Comparison of ENCODE assay signal across 8 mouse cellular contexts in the genomic region with DNA sequence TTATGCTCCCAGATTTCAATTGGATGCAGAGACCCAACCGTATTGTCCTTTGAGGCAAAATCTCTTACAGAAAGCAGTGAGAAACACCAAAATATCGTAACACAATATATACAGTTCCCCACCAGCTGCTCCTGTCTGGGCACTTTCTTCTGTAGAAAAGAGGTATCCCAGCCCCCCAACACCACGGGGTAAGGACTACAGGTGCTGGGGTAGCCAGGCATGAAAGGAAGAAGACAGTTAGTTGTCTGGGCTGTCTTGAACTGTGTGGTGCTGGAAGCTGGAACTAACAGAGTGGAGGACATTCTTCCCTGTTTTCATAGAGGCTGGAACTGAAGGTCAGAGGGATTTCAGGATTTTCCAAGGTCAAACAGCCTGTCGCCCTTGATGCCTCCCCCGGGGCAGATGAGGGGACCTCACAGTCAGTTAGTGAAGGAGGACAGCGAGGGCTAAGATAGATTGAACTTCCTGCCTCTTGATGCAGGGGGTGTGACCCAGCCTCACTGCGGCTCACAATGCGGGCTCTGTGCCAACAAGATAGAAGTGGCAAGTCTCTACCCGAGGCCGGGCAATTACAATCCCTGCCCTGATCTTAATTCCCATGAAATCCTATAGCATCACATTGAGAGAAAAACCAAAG.
DNase-seq lines count a peak whose midpoint lies in the region; ATAC-seq and TF ChIP-seq lines count a peak whose summit lies in the region.

No protein-coding gene starts in this region.

- ATAC-seq in common myeloid progenitor, adult 5-6 weeks (replicated peaks; ENCODE audit: low read depth, poor library complexity, severe bottlenecking) = peak; percentile 80
- peak; percentile 56 for ATAC-seq in hindbrain, postnatal 0 days

- H3K9ac ChIP-seq in hindbrain, postnatal 0 days (replicated peaks; ENCODE audit: low read length) = no peak overlapping the region

- no peaks in the 10 kb centered on the region for H3K27me3 ChIP-seq in hindbrain, postnatal 0 days (ENCODE audit: insufficient read depth, low read length)

- H3K4me1 ChIP-seq in hindbrain, postnatal 0 days (ENCODE audit: insufficient read depth, low read length) = peaks cover 12% of the 10 kb centered on the region; the same call in 1 of the 2 replicates

- no peak overlapping the region for H3K4me3 ChIP-seq in hindbrain, postnatal 0 days (ENCODE audit: low read length)

- 47% methylated on average over 10 of the region's 10 CpGs for WGBS in hindbrain, postnatal 0 days

- H3K36me3 ChIP-seq in hindbrain, postnatal 0 days (ENCODE audit: insufficient read depth, low read length) = no peaks in the 10 kb centered on the region

- no peak overlapping the region for H3K4me2 ChIP-seq in hindbrain, postnatal 0 days (ENCODE audit: low read depth, low read length)

- no peak overlapping the region for H3K27ac ChIP-seq in hindbrain, postnatal 0 days

- TF ChIP-seq CTCF in hindbrain, postnatal 0 days (IDR thresholded peaks at IDR 0.05; ENCODE audit: low read depth) = no peak

- peak; percentile 73 for DNase-seq in urinary bladder, postnatal 14 days (ENCODE audit: low spot score)
- no peak for DNase-seq in urinary bladder, postnatal 10 days (ENCODE audit: low spot score)
- peak; percentile 23 for DNase-seq in hindbrain, postnatal 0 days (ENCODE audit: low spot score)
- peak; percentile 69 for DNase-seq in lung, postnatal 36 days
- DNase-seq in thymus, postnatal 10 days (ENCODE audit: low spot score in 2 of 2) = peak; percentile 64 to 69
- no peak for DNase-seq in c-Kit-positive CD71-positive TER-119-positive erythroid progenitor cells, embryonic 14.5 days (ENCODE audit: low spot score)
- no peak for DNase-seq in gastrocnemius, postnatal 4 days (ENCODE audit: low spot score in 2 of 2)

- H3K9me3 ChIP-seq in hindbrain, postnatal 0 days (ENCODE audit: low read length) = no peaks in the 10 kb centered on the region

Comparison
In these comparisons a context has a peak if more than half of its experiments do, and no peak if none do; other contexts are left out.
1. DNase-seq: peak in urinary bladder, postnatal 14 days (single experiment), hindbrain, postnatal 0 days (single experiment), lung, postnatal 36 days (single experiment) and thymus, postnatal 10 days (2 of 2); none in urinary bladder, postnatal 10 days (single experiment), c-Kit-positive CD71-positive TER-119-positive erythroid progenitor cells, embryonic 14.5 days (single experiment) and gastrocnemius, postnatal 4 days (0 of 2).